Mouse (Mus musculus) megakaryocyte, embryonic 14.5 days (primary cell): ENCODE data around the gene Golga5.

Experiments used
- FLI1 ChIP-seq: IDR thresholded peaks from 2 replicates; pipeline ENCODE4 v1.6.1; 2012; ENCODE audit warnings: low read length, inconsistent platforms, mixed read lengths
- GATA1 ChIP-seq: IDR thresholded peaks from 3 replicates; pipeline ENCODE4 v1.6.1; 2012; ENCODE audit warnings: mixed read lengths, low read length, inconsistent platforms, borderline replicate concordance

GRCm38 (mm10) chr12:102432238-102432637 is 36.7 kb upstream of the Golga5 start:
- TF ChIP-seq GATA1: no peak
- no peak for TF ChIP-seq FLI1
